Mouse (Mus musculus): ENCODE measurements around the gene Stra6. TPM values are rescaled to one million over a fixed set of nuclear protein-coding genes. Genes with fewer than 3 reads are reported as not detected.

Stra6 gene
- polyA plus RNA-seq, 1 experiment from 2014 or later, result 9.9 TPM

- WGBS, result 8% methylated on average over 46 of the region's 46 CpGs
- no peak for DNase-seq (ENCODE audit: low spot score)
These were observed 133.3 kb downstream of the Stra6 start for GRCm38 (mm10) chr9:58196610-58197567.

GRCm38 (mm10) chr9:58197781-58198701 lies 134.5 kb downstream of the Stra6 start:
- Histone ChIP-seq H3K4me2 (ENCODE audit: low read length) (peak overlapping the region; percentile 53), H3K36me3 (ENCODE audit: control insufficient read depth, insufficient read depth, low read length) (peaks cover 29% of the 10 kb centered on the region), H3K27ac (ENCODE audit: low read depth, low read length) (peak overlapping the region; percentile 96), H3K9ac (ENCODE audit: low read length) (peak overlapping the region; percentile 82), H3K4me1 (ENCODE audit: control insufficient read depth, insufficient read depth, low read length) (peaks cover 22% of the 10 kb centered on the region), H3K9me3 (replicated peaks; ENCODE audit: control insufficient read depth, low read length) (no peaks in the 10 kb centered on the region), H3K27me3 (replicated peaks; ENCODE audit: control insufficient read depth, insufficient read depth, low read length) (peaks cover 50% of the 10 kb centered on the region), H3K4me3 (ENCODE audit: low read depth, low read length) (peak overlapping the region; percentile 45)
- ATAC-seq (peak; percentile 25; the same call in 1 of the 2 replicates), DNase-seq (ENCODE audit: low spot score) (peak; percentile 77)
- 3% methylated on average over 58 of the region's 58 CpGs for WGBS

More at GRCm38 (mm10) chr9:58196610-58197567, 133.3 kb downstream of the Stra6 start:
- Histone ChIP-seq H3K27me3 (replicated peaks; ENCODE audit: control insufficient read depth, insufficient read depth, low read length) (peaks cover 48% of the 10 kb centered on the region), H3K27ac (ENCODE audit: low read depth, low read length) (peak overlapping the region; percentile 96), H3K4me2 (ENCODE audit: low read length) (peak overlapping the region; percentile 53), H3K9me3 (replicated peaks; ENCODE audit: control insufficient read depth, low read length) (no peaks in the 10 kb centered on the region), H3K4me1 (ENCODE audit: control insufficient read depth, insufficient read depth, low read length) (peaks cover 18% of the 10 kb centered on the region), H3K36me3 (ENCODE audit: control insufficient read depth, insufficient read depth, low read length) (peaks cover 29% of the 10 kb centered on the region), H3K4me3 (ENCODE audit: low read depth, low read length) (peak overlapping the region; percentile 45), H3K9ac (ENCODE audit: low read length) (peak overlapping the region; percentile 82)
- ATAC-seq, result no peak

- peaks cover 52% of the 10 kb centered on the region for H3K27me3 ChIP-seq (replicated peaks; ENCODE audit: control insufficient read depth, insufficient read depth, low read length)
- H3K4me1 ChIP-seq (ENCODE audit: control insufficient read depth, insufficient read depth, low read length), result peaks cover 22% of the 10 kb centered on the region
- peaks cover 29% of the 10 kb centered on the region for H3K36me3 ChIP-seq (ENCODE audit: control insufficient read depth, insufficient read depth, low read length)
- H3K9ac ChIP-seq (ENCODE audit: low read length), result peak overlapping the region; percentile 82
- no peaks in the 10 kb centered on the region for H3K9me3 ChIP-seq (replicated peaks; ENCODE audit: control insufficient read depth, low read length)
- H3K4me2 ChIP-seq (ENCODE audit: low read length), result peak overlapping the region; percentile 53
- WGBS, result 3% methylated on average over 38 of the region's 38 CpGs
- no peak for DNase-seq (ENCODE audit: low spot score)
- H3K4me3 ChIP-seq (ENCODE audit: low read depth, low read length), result peak overlapping the region; percentile 45
- no peak for ATAC-seq
- H3K27ac ChIP-seq (ENCODE audit: low read depth, low read length), result peak overlapping the region; percentile 96
These were observed 135.3 kb downstream of the Stra6 start for GRCm38 (mm10) chr9:58198801-58199371.

- peaks cover 22% of the 10 kb centered on the region for H3K4me1 ChIP-seq (ENCODE audit: control insufficient read depth, insufficient read depth, low read length)
- peaks cover 52% of the 10 kb centered on the region for H3K27me3 ChIP-seq (replicated peaks; ENCODE audit: control insufficient read depth, insufficient read depth, low read length)
- ATAC-seq (no peak), DNase-seq (ENCODE audit: low spot score) (peak; percentile 49)
- H3K9me3 ChIP-seq (replicated peaks; ENCODE audit: control insufficient read depth, low read length), result no peaks in the 10 kb centered on the region
- peak overlapping the region; percentile 96 for H3K27ac ChIP-seq (ENCODE audit: low read depth, low read length)
- peak overlapping the region; percentile 45 for H3K4me3 ChIP-seq (ENCODE audit: low read depth, low read length)
- H3K9ac ChIP-seq (ENCODE audit: low read length), result peak overlapping the region; percentile 82
- H3K4me2 ChIP-seq (ENCODE audit: low read length), result peak overlapping the region; percentile 53
- WGBS, result 1% methylated on average over 41 of the region's 41 CpGs
- H3K36me3 ChIP-seq (ENCODE audit: control insufficient read depth, insufficient read depth, low read length), result peaks cover 29% of the 10 kb centered on the region
These were observed 136.0 kb downstream of the Stra6 start for GRCm38 (mm10) chr9:58199381-58200269.

- H3K4me3 ChIP-seq (ENCODE audit: low read depth, low read length), result peak overlapping the region; percentile 45
- peak overlapping the region; percentile 53 for H3K4me2 ChIP-seq (ENCODE audit: low read length)
- WGBS, result 9% methylated on average over 11 of the region's 11 CpGs
- no peaks in the 10 kb centered on the region for H3K9me3 ChIP-seq (replicated peaks; ENCODE audit: control insufficient read depth, low read length)
- H3K27me3 ChIP-seq (replicated peaks; ENCODE audit: control insufficient read depth, insufficient read depth, low read length), result peaks cover 52% of the 10 kb centered on the region
- ATAC-seq (no peak), DNase-seq (ENCODE audit: low spot score) (peak; percentile 60)
- peaks cover 22% of the 10 kb centered on the region for H3K4me1 ChIP-seq (ENCODE audit: control insufficient read depth, insufficient read depth, low read length)
- peaks cover 29% of the 10 kb centered on the region for H3K36me3 ChIP-seq (ENCODE audit: control insufficient read depth, insufficient read depth, low read length)
- H3K27ac ChIP-seq (ENCODE audit: low read depth, low read length), result peak overlapping the region; percentile 96
- peak overlapping the region; percentile 82 for H3K9ac ChIP-seq (ENCODE audit: low read length)
These were observed 136.9 kb downstream of the Stra6 start for GRCm38 (mm10) chr9:58200270-58201090.

GRCm38 (mm10) chr9:58201091-58201842 lies 137.7 kb downstream of the Stra6 start:
- peaks cover 19% of the 10 kb centered on the region for H3K4me1 ChIP-seq (ENCODE audit: control insufficient read depth, insufficient read depth, low read length)

More at GRCm38 (mm10) chr9:58201091-58201842, 137.7 kb downstream of the Stra6 start:
- Histone ChIP-seq H3K27me3 (replicated peaks; ENCODE audit: control insufficient read depth, insufficient read depth, low read length) (peaks cover 47% of the 10 kb centered on the region), H3K36me3 (ENCODE audit: control insufficient read depth, insufficient read depth, low read length) (peaks cover 29% of the 10 kb centered on the region), H3K9ac (ENCODE audit: low read length) (peak overlapping the region; percentile 82), H3K4me3 (ENCODE audit: low read depth, low read length) (peak overlapping the region; percentile 45), H3K27ac (ENCODE audit: low read depth, low read length) (peak overlapping the region; percentile 96), H3K9me3 (replicated peaks; ENCODE audit: control insufficient read depth, low read length) (no peaks in the 10 kb centered on the region), H3K4me2 (ENCODE audit: low read length) (peak overlapping the region; percentile 53)
- under 1% methylated on average over 24 of the region's 24 CpGs for WGBS
- no peak for ATAC-seq
- DNase-seq (ENCODE audit: low spot score), result peak; percentile 52
